Mouse (Mus musculus): ENCODE results near the gene Vmn1r232.

Vmn1r232 gene

DNA sequence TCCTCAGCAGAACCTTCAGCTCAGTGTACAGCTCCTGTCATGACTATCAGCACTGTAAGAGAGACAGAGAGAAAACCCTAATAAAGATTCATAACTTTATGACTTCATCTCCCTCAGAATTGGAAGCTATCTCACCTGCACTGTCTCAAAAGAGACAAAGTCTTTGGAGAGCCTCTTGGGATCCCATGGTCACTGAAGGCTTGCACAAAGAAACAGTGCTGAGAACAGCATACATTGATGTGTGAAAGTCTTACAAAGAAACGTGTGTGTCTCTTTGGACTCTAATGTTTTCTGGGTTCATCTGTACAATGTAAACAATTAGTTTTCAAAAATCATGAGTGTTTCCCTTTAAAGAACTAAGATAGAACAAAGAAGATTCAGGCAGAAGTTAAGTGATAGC, at the start of gene Vmn1r232:
TSS of gene Vmn1r232 (minus strand) at position 101 of the 400 bp plus-strand sequence.
- no peak for DNase-seq (ENCODE audit: low read depth, low spot score)

GRCm38 (mm10) chr17:20966681-20967080, 47.2 kb upstream of the Vmn1r232 start:
- DNase-seq (ENCODE audit: low read depth, low spot score), result no peak

DNA sequence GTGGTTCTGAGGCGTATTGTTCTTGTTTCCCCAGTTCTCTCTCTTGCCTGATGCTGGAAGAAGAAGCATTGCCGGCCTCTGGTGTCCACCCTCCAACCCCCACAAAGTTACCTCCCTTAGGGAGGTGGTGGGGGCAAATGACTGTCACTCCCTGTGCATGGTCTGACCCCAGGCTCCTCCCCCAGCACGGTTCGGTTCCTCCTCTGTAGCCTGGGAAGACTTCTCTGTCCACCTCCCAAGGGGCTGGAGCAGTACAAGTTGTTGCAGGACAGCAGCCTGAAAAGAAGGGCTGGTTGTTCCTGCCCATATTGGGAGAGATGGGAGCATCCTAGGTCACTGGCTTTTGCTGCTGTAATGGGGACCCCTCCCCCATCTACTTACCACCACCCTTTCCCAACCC, 45.9 kb upstream of the Vmn1r232 start:
- DNase-seq (ENCODE audit: low read depth, low spot score), result no peak

- no peak for DNase-seq (ENCODE audit: low read depth, low spot score)
Observed at GRCm38 (mm10) chr17:20960386-20960785, 40.9 kb upstream of the Vmn1r232 start.

GRCm38 (mm10) chr17:20946636-20947035, 27.1 kb upstream of the Vmn1r232 start:
- DNase-seq (ENCODE audit: low read depth, low spot score), result peak; percentile 6

DNA sequence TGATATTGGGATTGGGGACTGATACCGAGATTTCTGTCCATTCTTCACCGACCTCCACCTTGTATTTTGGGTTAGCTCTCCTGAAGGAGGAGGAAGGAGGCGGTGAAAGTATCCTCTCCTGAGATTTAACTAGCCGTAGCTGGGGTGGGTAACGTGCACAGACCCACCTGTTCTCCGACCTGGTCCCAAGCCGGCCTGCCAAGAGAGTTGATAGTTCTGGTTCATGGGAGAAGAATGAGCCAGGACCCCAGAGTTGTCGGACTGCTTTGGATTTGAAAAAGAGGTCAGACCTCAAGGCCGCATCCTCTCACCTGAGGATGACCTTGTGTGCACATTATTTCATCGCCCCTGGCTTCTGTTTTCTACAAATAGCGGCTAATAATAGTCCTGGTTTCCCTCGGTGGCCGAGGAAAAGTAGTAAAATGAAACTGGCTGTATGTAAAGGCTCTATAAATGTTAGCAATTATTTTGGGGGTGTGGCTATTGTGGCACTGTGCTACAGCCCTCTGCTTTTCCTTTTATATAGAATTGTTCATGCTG, 26.6 kb upstream of the Vmn1r232 start:
- peak; percentile 12 for DNase-seq (ENCODE audit: low read depth, low spot score)

DNA sequence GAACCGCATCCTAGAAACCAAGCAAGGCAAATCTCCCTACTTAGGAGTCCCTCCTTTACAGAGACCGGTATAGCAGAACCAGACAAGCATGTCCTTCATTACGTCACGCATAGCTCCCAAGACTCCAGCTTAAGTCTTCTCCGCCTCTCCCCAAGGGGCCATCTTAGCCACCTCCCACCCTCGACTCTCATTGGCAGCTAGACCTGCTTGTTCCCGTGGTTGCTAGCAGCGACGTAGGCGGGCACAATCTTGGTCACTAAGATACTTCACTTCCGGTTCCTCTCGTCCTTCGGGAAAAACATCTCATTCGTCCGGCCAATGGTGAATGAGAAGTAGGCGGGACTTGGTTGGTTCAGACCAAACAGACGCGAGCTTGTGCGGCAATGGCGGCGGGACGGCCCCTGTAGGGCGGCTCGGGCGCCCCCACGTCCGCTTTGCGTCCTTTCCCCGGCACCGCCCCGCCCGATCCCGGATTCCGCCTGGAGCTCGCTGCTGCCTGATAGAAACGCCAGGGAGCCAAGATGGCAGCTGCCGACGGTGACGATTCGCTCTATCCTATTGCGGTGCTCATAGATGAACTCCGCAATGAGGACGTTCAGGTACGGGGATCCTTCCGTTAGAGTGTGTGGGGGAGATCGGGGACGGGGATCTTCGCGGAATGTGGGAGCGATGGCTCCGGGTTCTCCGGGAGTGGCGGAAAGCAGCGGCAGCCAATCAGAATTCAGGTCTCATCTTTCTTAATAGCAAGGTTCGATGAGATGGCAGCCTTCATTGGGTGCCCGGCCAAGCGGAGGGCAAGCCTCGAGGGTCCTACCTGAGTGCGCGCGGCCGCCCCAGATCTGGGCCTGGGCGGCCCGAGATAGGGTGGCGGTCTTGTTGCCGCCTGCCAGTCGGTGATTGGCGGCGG, 25.7 kb upstream of the Vmn1r232 start, which contains the start of gene Ppp2r1a:
TSS of gene Ppp2r1a (plus strand) at position 327 of the 907 bp plus-strand sequence.
- DNase-seq (ENCODE audit: low read depth, low spot score), result peak; percentile 100

DNA sequence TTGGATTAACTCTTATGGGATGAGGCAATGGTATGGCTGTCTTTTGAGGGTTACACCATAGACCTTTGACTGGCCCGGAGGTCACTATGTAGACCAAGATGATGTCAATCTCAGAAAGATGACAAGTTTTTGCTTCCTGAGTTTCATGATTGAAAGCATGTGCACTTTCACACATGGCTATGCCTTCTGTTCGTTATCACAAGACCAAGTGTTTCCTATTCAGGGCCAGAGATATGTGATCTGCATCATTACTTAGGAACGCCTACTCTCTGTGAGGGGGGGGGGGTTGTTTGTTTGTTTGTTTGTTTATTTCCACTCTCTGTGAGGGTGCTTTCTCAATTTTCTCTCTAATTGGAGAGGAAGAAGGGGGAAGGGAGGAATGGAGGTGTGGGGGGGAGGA, 24.7 kb upstream of the Vmn1r232 start:
- peak; percentile 8 for DNase-seq (ENCODE audit: low read depth, low spot score)

DNA sequence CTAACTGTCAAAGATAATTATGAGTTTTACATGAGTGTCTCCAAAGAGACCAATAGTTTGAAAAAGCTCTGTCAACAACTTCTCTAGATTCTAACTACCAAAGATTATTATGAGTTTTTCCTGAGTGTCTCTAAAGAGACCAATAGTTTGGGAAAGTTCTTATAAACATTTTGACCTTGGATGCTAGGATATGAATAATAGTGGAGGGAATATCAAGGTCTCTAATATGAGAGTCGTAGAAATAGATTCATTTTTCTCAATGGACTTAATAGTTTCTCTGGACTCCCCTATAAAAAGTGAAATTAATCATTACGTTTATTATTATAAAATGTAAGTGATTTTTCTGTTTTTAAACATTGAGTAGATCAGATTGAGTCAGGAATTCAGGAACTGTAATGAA, 14.5 kb downstream of the Vmn1r232 start, which contains the start of gene Vmn1r231:
TSS of gene Vmn1r231 (minus strand) at position 101 of the 400 bp plus-strand sequence.
- DNase-seq (ENCODE audit: low read depth, low spot score), result no peak

All from c-Kit-negative CD71-positive TER-119-positive erythroid progenitor cells, embryonic 14.5 days (primary cell).